Mouse (Mus musculus) MEL (cell line): Measurements from ENCODE around the gene Fyn.

Source experiments
- CTCF ChIP-seq, 3 experiments: IDR thresholded peaks in 2 of 3; conservative IDR thresholded peaks in 1 of 3; 2 replicates each; pipeline ENCODE4 v1.5.1; 2011 to 2012; ENCODE audit warnings: low read length in 3 of 3, low read depth in 2 of 3, mild to moderate bottlenecking in 2 of 3, improper control_type of control experiment in 1 of 3, inconsistent platforms in 1 of 3, mixed read lengths in 1 of 3, moderate library complexity in 1 of 3; ENCODE audit not compliant: control insufficient read depth in 1 of 3, insufficient read depth in 1 of 3, poor library complexity in 1 of 3, severe bottlenecking in 1 of 3
- E2F4 ChIP-seq: IDR thresholded peaks from 2 replicates; pipeline ENCODE4 v1.6.1; 2011; ENCODE audit warnings: low read depth, low read length, improper control_type of control experiment, borderline replicate concordance
- EP300 ChIP-seq, 2 experiments: IDR thresholded peaks; 2 replicates each; pipeline ENCODE4 v1.6.1; 2011; ENCODE audit warnings: improper control_type of control experiment in 2 of 2, low read length in 2 of 2, low read depth in 1 of 2, mild to moderate bottlenecking in 1 of 2
- GABPA ChIP-seq: IDR thresholded peaks from 2 replicates; pipeline ENCODE4 v1.6.1; 2012; ENCODE audit warnings: low read depth, mild to moderate bottlenecking, inconsistent platforms, low read length, improper control_type of control experiment, moderate library complexity
- HCFC1 ChIP-seq: IDR thresholded peaks from 2 replicates; pipeline ENCODE4 v1.6.1; 2012; ENCODE audit warnings: low read depth, mild to moderate bottlenecking, inconsistent platforms, low read length, improper control_type of control experiment, moderate library complexity
- POLR2AphosphoS2 ChIP-seq: IDR thresholded peaks from 2 replicates; pipeline ENCODE4 v1.6.1; 2011; ENCODE audit warnings: low read length, improper control_type of control experiment
- TAL1 ChIP-seq: IDR thresholded peaks from 2 replicates; pipeline ENCODE4 v1.6.1; 2012; ENCODE audit warnings: mild to moderate bottlenecking, inconsistent platforms, low read length, moderate library complexity, mixed read lengths
- TBP ChIP-seq: IDR thresholded peaks from 2 replicates; pipeline ENCODE4 v1.8.0; 2011; ENCODE audit warnings: low read depth, low read length, improper control_type of control experiment
- USF1 ChIP-seq: IDR thresholded peaks from 2 replicates; pipeline ENCODE4 v1.6.1; 2014; ENCODE audit warnings: low read depth, mild to moderate bottlenecking, inconsistent platforms, low read length, improper control_type of control experiment, moderate library complexity
- ZC3H11A ChIP-seq: IDR thresholded peaks from 2 replicates; pipeline ENCODE4 v1.6.1; 2012; ENCODE audit warnings: low read depth, mild to moderate bottlenecking, inconsistent platforms, low read length, improper control_type of control experiment
- ZMIZ1 ChIP-seq: IDR thresholded peaks from 2 replicates; pipeline ENCODE4 v1.6.1; 2012; ENCODE audit warnings: low read depth, mild to moderate bottlenecking, inconsistent platforms, low read length, improper control_type of control experiment, moderate library complexity

DNA sequence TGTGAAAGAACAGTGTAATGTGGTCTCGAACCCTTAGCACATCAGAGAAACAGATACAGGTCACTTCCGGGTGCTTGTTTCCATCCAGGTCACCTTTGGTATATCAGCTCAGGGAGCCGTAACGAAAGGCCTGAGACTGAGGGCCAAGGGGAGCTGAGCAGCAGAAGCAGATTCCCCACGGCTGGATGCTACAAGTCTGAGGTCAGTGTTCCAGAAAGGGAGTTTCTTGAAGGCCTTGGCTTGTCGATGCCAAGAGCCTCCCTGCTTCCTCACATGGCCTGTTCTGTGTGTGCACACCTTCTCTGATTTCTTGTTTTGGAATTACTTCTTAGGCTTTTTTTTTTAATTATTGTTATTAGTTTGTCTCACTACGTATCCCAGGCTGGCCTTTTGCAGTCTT is 99.2 kb downstream of the Fyn start:
- TF ChIP-seq ZC3H11A (no peak), HCFC1 (no peak), CTCF (IDR thresholded peaks at IDR 0.05 in 2 of 3, conservative IDR thresholded peaks at IDR 0.05 in 1 of 3; ENCODE audit: control insufficient read depth in 1 of 3, insufficient read depth in 1 of 3, low read depth in 2 of 3, low read length in 3 of 3, poor library complexity in 1 of 3, severe bottlenecking in 1 of 3) (no peak), TBP (no peak), GABPA (no peak), USF1 (no peak), POLR2AphosphoS2 (no peak), EP300 (IDR thresholded peaks at IDR 0.05; ENCODE audit: low read depth in 1 of 2, low read length in 2 of 2) (no peak), TAL1 (no peak), E2F4 (no peak), ZMIZ1 (no peak)
